Mouse (Mus musculus) left cerebral cortex, adult 9 months (tissue): ENCODE results near the gene Amotl1.
"Not testable (repeated sequence)": the region's sequence is repeated elsewhere in the genome, so short reads cannot be mapped to it uniquely, and the experiment has no call there.

Source experiments
- DNase-seq, 2 experiments: peaks; one replicate each; pipeline ENCODE4 v3.0.0; 2022; ENCODE audit warnings: low spot score in 2 of 2

The Amotl1 gene

GRCm38 (mm10) chr9:14603475-14603874 lies 41.4 kb downstream of the Amotl1 start:
- DNase-seq: no peak

DNA sequence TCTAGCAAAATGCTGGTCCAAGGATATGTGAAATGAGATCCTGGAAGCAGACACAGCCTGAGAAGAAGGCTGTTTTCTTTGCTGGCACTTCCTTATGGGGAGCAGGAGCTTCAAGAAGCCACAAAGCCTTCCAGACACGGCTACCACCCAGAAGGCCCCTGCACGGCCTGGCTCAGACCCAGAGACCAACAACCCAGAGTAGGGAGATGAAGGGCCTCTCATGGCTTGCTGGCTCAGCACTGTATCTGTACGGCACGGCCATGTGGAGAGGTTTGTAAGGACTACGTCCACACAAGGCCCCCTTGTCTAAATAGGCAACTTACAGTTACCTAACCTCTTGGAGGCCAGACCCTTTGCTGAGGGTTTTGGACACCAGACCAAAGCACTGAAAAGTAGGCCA lies 45.1 kb downstream of the Amotl1 start:
- DNase-seq: no peak

DNA sequence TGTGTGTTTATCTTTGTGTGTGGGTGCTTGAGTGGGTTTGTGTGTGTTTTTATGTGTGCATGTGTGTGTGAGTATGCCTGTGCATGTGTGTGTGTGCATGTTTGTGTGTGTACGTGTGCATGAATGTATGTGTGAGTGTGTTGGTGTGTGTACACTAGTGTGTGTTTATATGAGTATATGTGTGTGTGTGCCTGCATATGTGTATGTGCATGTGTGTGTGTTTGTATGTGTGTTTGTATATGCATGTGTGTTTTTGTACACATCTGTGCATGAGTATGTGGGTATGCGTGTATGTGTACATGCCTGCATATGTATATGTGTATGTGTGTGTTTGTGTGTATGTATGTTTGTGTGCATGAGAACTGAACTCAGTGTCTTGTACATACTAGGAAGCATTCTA lies 46.7 kb downstream of the Amotl1 start:
- no peak for DNase-seq

DNA sequence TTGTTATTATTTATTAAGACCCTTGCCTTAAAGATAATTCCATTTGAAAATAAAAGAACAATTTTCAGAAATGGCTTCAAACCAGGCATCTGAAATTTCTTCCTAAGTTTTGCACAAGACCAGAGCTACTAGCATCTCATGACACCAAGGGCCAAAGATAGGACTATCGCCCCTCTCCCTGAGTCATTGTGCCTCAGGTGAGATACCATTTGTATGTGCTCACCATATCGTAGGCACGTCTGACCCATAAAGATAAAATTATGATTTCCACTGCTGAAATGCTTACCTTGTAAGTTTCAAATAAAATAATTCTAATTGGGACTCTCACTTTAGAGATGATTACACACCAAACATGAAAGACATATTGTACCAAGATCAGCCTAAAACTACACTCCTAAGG lies 47.4 kb downstream of the Amotl1 start:
- DNase-seq: no peak

- no peak for DNase-seq
Measured at GRCm38 (mm10) chr9:14596858-14597257, 48.0 kb downstream of the Amotl1 start.

DNA sequence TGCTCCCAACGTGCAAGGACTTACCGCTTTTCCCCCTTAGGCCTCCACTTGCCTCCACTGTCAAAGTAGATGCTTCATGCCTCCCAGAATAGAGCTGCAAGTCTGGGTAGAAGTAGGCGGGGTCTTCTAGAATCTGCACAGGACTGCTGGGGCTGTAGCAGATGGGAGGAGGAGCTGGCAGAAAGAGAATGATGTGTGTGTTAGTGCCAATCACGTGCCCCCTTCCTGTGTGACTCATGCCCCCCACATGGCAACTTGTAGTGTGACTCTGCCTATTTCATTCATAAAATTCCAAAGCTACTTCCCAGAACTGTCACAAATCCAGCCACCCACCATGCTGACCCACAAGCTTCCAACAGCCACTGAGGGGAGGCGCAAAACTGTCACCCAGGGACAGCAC lies 48.4 kb downstream of the Amotl1 start:
- peak; percentile 49 to 70 for DNase-seq

- no peak for DNase-seq
Measured at GRCm38 (mm10) chr9:14595893-14596292, 49.0 kb downstream of the Amotl1 start.

DNA sequence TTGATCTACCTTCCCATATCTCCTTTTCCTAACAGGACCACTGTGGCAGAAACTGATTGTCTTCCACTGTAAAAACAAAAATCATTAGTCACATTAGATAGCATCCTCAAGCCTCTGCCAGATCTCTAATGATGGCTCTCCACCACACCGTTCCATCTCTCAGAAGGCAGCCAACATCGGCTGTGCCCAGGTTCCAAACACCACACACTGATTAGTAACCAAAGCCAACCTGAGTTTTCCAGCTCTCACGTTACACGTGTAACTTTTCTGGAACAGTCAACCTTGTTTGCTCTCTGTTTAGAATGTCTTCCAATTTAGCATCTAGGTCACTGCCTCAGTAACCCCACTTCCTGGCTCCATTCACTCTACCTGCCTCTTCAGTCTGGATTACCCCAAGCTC lies 51.0 kb downstream of the Amotl1 start:
- no peak for DNase-seq

DNA sequence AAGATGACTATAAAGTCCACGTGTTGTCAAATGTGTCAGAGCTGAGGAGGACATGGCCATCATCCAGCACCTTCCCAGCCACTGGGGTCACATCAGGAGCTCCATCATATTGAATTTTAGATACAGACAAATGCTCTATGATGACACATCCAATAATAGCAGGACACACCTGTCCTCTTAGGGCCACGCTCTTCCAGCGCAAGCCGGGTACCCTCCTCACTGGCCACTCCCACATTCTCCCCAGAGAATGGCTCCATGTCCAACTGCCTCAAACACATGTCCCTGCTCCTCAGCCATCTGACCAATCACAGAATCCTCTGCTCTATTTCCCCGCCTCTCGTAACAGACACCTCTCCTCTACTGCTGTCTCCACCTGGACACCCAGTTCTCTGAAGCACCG lies 54.2 kb downstream of the Amotl1 start:
- no peak for DNase-seq

GRCm38 (mm10) chr9:14588690-14589089 lies 56.2 kb downstream of the Amotl1 start:
- DNase-seq: no peak

GRCm38 (mm10) chr9:14585702-14586101 lies 59.2 kb downstream of the Amotl1 start:
- DNase-seq: no peak

GRCm38 (mm10) chr9:14578960-14579359 lies 65.9 kb downstream of the Amotl1 start:
- DNase-seq: no peak

DNA sequence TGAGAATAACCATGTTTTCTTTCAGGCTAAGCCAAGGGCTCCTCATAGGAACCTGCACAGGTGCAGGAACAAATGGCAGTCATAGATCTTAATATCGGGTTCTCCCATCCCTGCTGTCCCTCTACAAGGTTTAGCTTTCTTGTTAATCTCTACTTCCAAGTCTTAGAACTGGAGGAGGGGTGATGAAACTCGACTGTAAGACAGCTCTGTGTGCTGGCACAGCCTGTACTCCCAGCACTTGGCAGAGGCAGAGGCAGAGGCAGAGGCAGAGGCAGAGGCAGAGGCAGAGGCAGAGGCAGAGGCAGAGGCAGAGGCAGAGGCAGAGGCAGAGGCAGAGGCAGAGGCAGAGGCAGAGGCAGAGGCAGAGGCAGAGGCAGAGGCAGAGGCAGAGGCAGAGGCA lies 68.5 kb downstream of the Amotl1 start:
- not testable (repeated sequence) for DNase-seq

- DNase-seq: no peak
Measured at GRCm38 (mm10) chr9:14574760-14575399, 70.0 kb downstream of the Amotl1 start.

DNA sequence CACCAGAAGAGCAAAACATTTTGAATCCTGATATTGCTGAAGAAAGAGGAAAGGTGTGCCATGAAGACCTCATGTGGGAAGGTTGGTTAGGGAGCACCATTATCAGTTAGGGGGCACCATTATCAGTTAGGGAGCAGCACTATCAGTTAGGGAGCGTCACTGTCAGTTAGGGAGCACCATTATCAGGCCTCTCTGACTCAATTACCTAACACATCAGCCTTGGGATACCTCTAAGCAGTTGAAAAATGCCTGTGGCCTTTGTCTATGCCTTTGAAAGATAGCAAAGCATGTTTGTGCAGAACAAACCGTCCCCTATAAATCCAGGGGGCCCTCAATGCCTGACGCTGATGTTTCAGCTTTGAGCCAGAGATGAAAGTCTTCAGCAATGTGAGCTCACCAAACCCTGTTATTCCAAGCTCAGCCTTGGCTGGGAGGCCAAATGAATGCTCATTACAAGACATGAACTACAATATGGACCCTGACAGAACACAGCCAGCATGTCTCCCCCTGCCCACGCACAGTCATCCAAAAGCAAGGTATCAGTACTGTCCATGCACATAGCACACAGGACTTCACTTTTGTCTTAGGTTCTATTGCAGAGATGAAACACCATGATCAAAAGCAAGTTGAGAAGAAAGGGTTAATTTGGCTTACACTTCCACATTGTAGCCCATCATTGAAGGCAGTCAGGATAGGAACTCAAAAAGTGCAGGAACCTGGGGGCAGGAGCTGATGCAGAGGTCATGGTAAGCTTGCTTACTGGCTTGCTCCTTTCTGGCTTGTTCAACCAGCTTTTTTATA lies 75.5 kb downstream of the Amotl1 start:
- no peak for DNase-seq

- no peak for DNase-seq
Measured at GRCm38 (mm10) chr9:14568487-14568886, 76.4 kb downstream of the Amotl1 start.

DNA sequence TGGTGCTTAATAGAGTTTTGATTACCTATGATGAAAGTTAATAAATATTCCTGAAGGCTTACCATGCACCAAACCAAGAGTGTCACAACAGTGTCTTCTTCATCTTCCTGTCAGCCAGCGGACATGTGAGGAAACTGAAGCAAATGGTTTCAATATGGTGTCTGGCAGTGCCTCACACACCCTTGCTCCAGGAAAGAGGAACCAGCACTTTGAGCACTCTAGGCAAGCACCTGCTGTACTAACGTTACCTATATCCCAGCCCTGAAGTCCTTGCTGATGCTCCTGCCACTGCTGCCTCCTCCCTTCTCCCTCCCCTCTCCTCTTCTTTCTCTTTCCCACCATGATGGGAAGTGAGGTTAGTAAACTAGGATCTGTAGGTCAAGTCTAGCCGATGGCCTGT lies 80.4 kb downstream of the Amotl1 start:
- no peak for DNase-seq

- DNase-seq: no peak
Measured at GRCm38 (mm10) chr9:14563351-14563750, 81.5 kb downstream of the Amotl1 start.

GRCm38 (mm10) chr9:14560545-14560944 lies 84.3 kb downstream of the Amotl1 start:
- no peak for DNase-seq

DNA sequence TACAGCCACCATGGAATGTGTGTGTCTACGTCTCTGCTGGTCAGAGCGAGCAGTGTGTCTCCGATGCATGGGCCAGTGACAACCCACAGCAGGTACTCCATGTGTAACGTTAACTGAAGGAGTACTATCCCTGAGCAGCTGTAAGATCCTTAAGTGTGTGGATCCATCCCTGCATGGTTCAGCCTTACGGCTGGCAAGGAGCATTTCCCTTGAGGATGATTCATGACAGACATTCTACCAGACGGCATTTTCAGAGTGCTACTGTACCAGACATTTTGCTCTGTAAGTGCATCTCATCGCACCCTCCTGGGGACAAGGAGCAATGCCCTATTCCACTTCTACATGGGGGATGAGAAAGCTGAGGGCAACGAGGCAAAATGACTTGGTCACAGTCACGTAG lies 84.9 kb downstream of the Amotl1 start:
- peak in 1 of 2 experiments; percentile 8 for DNase-seq

DNA sequence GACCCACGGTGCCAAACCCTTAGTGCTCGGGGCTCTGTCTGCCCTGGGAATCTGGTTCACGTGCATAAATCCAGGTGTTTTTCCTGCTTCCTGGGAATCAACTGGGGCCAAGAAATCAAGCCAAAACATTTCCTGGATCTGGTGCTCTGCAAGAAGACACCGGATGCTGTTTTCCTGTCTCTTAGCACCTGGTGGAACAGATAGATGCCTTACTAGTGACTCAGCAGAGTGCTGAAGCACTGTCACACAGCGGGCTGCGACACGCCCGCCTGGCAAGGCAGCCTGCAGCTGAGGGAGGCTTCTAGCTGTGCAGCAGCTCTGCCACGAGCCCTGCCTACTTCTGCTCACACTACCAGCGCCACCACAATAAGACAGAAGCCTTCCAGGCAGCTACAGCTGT lies 85.4 kb downstream of the Amotl1 start:
- peak; percentile 64 to 66 for DNase-seq

- DNase-seq: no peak
Measured at GRCm38 (mm10) chr9:14558332-14558731, 86.5 kb downstream of the Amotl1 start.

DNA sequence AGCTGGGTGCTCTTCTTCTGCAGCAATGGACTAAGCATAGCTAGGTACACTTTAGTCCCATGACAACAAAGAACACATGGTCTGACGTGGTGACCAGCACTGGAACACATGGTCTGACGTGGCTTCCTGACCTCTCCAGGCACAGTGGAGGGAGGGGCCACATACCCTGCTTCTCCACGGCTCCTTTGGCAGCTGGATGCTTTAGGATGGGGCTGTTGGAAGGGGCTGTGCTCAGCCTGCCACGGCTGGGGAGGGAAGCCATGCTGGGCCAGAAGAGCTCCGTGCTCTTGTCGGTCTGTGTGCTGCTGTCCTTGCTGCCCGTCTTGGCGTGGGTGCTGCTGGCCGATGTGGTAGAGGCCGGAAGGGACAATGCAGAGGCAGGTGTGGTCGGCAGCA lies 96.5 kb downstream of the Amotl1 start:
- DNase-seq: no peak
